Mouse (Mus musculus) embryonic facial prominence, embryonic 12.5 days (tissue): ENCODE measurements at regions not wholly inside any gene's neighbourhood (a gene's known extent, or its start where the extent isn't known, plus 50 kb on each side); places are given as distances from the start of the nearest gene placed in this dataset.

ENCODE experiments used
- ATAC-seq: fragments of 200-750 bp; cut with Nextera tagmentation; 2 replicates; pipeline ENCODE4 v1.8.0; 2017; ENCODE audit not compliant: insufficient number of reproducible peaks, insufficient read depth, low FRiP score, low TSS enrichment
- H3K27ac ChIP-seq: fragments of 300-500 bp; sonication (generic); 2 replicates; pipeline ENCODE4 v1.5.1; 2016; ENCODE audit warnings: mild to moderate bottlenecking
- H3K27me3 ChIP-seq: fragments of 300-500 bp; sonication (generic); 2 replicates; pipeline ENCODE4 v1.6.1; 2016; ENCODE audit warnings: mild to moderate bottlenecking, moderate library complexity
- H3K36me3 ChIP-seq: fragments of 300-500 bp; sonication (generic); 2 replicates; pipeline ENCODE4 v1.6.1; 2016; ENCODE audit warnings: mild to moderate bottlenecking
- H3K4me1 ChIP-seq: fragments of 300-500 bp; sonication (generic); 2 replicates; pipeline ENCODE4 v1.6.1; 2016
- H3K4me2 ChIP-seq: fragments of 300-500 bp; sonication (generic); replicated peaks from 2 replicates; pipeline ENCODE4 v1.6.1; 2016; ENCODE audit warnings: mild to moderate bottlenecking, moderate library complexity
- H3K4me3 ChIP-seq: fragments of 300-500 bp; sonication (generic); 2 replicates; pipeline ENCODE4 v1.5.1; 2016; ENCODE audit warnings: mild to moderate bottlenecking
- H3K9ac ChIP-seq: fragments of 300-500 bp; sonication (generic); 2 replicates; pipeline ENCODE4 v1.6.1; 2016; ENCODE audit warnings: mild to moderate bottlenecking, moderate library complexity
- H3K9me3 ChIP-seq: fragments of 300-500 bp; sonication (generic); 2 replicates; pipeline ENCODE4 v1.6.1; 2016; ENCODE audit warnings: mild to moderate bottlenecking, moderate library complexity
- WGBS: fragments of 180-500 bp; shearing (Covaris S2); methylation state at CpG from one replicate; pipeline ENCODE4 v1.1.7; 2016; 5-methylcytosine and 5-hydroxymethylcytosine counted together

DNA sequence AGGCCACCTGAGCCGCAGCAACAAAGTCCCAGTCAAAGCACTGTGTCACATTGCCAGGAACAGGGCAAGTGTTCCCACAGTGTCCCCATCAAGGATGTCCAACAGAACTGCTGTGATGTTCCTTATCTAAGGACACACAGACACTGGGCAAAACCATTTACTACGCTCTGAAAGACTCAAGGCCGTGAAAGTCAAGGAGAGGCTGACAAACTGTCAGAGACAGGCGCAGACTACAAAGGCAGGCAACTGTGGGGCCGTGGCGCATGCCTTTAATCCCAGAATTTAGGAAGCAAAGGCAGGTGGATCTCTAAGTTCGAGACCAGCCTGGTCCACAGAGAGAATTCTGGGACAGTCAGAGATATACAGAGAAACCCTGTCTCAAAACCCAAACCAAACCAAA, 96.8 kb upstream of the Slc22a12 start:
- no peaks in the 10 kb centered on the region for H3K4me1 ChIP-seq
- WGBS: 84% methylated on average over 7 of the region's 7 CpGs
- ATAC-seq: no peak

DNA sequence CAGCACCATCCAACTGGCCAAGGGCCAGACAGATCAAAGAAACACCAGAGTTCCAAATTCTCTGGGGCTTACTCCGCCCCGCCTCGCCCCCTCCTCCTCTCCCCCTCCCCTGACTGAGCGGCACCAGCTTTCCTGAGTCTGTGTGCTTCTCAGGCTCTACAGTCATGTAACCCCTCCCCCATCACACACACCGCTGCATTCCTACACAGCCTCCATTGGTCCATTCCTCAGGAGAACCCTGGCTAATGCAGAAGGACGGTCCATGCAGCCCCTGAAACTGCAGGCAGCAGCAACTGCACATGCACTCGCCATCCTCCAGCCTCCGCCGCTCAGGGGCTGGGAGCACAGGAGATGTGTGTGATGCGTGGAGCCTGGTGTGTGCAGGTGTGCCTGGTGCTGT, 90.6 kb upstream of the Slc22a12 start:
- no peaks in the 10 kb centered on the region for H3K36me3 ChIP-seq
- ATAC-seq: peak; percentile 52; the same call in 1 of the 2 replicates
- WGBS: 52% methylated on average over 10 of the region's 10 CpGs
- no peak overlapping the region for H3K4me2 ChIP-seq
- no peak overlapping the region for H3K4me3 ChIP-seq
- no peaks in the 10 kb centered on the region for H3K9me3 ChIP-seq
- no peaks in the 10 kb centered on the region for H3K4me1 ChIP-seq
- no peak overlapping the region for H3K9ac ChIP-seq
- no peaks in the 10 kb centered on the region for H3K27me3 ChIP-seq
- H3K27ac ChIP-seq: no peak overlapping the region

More for the DNA sequence above, 96.8 kb upstream of the Slc22a12 start:
- H3K27ac ChIP-seq: no peak overlapping the region
- H3K27me3 ChIP-seq: no peaks in the 10 kb centered on the region
- H3K4me2 ChIP-seq: no peak overlapping the region
- no peaks in the 10 kb centered on the region for H3K9me3 ChIP-seq
- no peak overlapping the region for H3K9ac ChIP-seq
- no peaks in the 10 kb centered on the region for H3K36me3 ChIP-seq
- no peak overlapping the region for H3K4me3 ChIP-seq

DNA sequence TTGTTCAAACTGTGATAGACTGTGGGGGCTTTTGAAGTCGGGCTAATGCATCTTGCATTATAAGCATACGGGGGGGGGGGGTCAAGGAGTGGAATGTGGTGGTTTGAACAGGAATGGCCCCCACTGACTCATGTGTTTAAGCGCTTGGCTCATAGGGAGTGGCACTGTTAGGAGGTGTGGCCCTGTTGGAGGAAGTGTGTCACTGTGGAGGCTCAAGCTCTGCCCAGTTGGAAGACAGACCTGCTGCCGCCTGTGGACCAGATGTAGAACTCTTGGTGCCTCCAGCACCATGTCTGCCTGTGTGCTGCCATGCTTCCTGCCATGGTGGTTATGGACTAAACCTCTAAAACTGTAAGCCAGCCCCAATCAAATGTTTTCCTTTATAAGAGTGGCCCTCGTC, 89.0 kb upstream of the Slc22a12 start:
- no peak for ATAC-seq
- H3K9me3 ChIP-seq: no peaks in the 10 kb centered on the region
- no peak overlapping the region for H3K27ac ChIP-seq
- no peak overlapping the region for H3K4me3 ChIP-seq
- no peaks in the 10 kb centered on the region for H3K27me3 ChIP-seq
- no peaks in the 10 kb centered on the region for H3K4me1 ChIP-seq
- no peaks in the 10 kb centered on the region for H3K36me3 ChIP-seq
- no peak overlapping the region for H3K9ac ChIP-seq
- H3K4me2 ChIP-seq: no peak overlapping the region
- WGBS: 81% methylated on average over 5 of the region's 5 CpGs

DNA sequence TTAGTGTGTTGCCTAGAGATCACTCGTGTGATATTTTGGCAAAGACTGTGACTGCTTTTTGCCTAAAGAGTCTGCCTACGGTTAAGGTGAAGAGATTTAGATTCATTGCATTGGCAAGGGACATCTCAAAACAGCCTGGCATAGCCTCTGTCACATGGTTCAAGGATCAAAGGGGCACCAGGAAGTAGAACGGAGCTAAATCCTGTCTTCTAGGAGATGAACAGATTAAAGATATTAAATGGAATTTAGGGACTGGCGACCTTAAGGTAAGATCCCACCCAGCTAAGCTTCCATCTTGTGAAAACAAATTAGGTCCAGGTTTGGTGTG, 87.7 kb upstream of the Slc22a12 start:
- no peak for ATAC-seq
- Histone ChIP-seq H3K9me3 (no peaks in the 10 kb centered on the region), H3K27ac (no peak overlapping the region), H3K4me2 (no peak overlapping the region), H3K4me1 (no peaks in the 10 kb centered on the region), H3K4me3 (no peak overlapping the region), H3K27me3 (no peaks in the 10 kb centered on the region), H3K36me3 (no peaks in the 10 kb centered on the region), H3K9ac (no peak overlapping the region)
- 72% methylated on average over 4 of the region's 4 CpGs for WGBS

DNA sequence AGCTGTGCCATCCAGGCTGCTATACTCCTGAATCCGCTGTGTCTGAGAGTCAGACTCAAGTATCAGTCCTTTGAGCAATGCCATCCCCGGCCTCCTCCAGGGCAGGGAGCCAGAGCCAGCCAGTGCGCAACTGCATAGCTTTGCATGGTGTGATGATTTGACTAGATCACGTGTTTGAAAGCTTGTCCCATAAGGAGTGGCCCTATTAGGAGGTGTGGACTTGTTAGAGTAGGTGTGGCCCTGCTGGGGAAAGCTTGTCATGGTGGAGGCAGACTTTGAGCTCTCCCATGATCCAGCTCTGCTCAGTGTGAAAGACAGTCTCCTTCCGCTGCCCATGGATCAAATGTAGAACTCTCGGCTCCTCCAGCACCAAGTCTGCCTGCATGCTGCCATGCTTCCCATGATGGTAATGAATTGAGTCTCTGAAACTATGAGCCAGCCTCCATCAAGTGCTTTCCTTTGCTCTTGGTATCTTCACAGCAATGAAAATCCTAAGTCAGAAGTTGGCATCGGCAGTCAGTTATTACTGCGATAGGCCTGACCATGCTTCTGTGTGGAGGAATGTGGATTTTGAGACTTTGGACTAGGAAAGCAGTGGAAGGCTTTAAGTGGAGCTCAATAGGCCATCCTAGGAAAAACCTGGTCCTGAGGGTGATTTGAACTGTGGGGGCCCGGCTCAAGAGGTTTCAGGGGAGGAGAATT, 87.2 kb upstream of the Slc22a12 start:
- Histone ChIP-seq H3K36me3 (no peaks in the 10 kb centered on the region), H3K4me3 (no peak overlapping the region), H3K9ac (no peak overlapping the region), H3K4me1 (no peaks in the 10 kb centered on the region), H3K9me3 (no peaks in the 10 kb centered on the region), H3K4me2 (no peak overlapping the region), H3K27ac (no peak overlapping the region), H3K27me3 (no peaks in the 10 kb centered on the region)
- ATAC-seq: no peak
- WGBS: 90% methylated on average over 9 of the region's 9 CpGs

DNA sequence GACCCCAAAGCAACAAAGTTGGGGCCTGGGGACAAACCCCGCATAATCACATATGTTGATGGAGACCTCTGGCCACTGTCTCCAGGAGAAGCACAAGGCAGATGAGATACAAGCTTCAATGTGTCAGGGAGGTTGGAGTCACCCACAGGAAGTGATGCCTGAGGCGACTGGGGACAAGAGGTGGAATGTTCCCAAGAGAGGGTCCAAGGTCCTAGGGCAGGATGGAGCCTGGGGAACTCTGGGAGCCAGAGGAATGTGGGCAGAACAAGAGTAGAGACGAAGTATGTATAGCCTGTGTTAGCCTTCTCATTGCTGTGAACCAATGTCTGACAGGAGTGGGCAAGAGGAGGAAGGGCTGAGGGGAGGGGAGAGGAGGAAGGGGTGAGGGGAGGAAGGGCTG, 82.7 kb upstream of the Slc22a12 start:
- Histone ChIP-seq H3K9ac (no peak overlapping the region), H3K9me3 (no peaks in the 10 kb centered on the region), H3K4me1 (no peaks in the 10 kb centered on the region), H3K4me3 (no peak overlapping the region), H3K27ac (no peak overlapping the region), H3K36me3 (no peaks in the 10 kb centered on the region), H3K4me2 (no peak overlapping the region), H3K27me3 (no peaks in the 10 kb centered on the region)
- WGBS: 55% methylated on average over 3 of the region's 3 CpGs
- no peak for ATAC-seq

DNA sequence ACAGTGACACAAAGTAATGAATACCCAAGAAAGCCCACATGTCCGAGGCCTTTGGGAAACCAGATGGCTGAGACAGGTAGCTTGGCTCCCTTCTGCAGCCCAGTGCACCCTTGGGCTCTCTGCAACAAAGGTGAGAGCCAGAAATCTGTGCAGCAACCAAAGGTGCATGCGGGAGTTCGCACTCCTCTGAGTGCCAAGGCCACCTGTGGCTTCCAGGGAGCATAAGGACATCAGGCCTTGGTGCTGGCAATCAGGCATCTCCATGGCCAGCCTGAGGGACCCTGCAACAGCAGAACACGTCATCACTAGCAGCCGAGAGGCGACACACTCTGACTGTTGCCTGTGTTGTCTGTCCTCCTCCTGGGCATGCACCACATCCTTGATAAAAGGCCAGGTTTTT, 78.2 kb upstream of the Slc22a12 start:
- Histone ChIP-seq H3K4me1 (no peaks in the 10 kb centered on the region), H3K4me3 (no peak overlapping the region), H3K36me3 (no peaks in the 10 kb centered on the region), H3K27ac (no peak overlapping the region), H3K4me2 (no peak overlapping the region), H3K9me3 (no peaks in the 10 kb centered on the region), H3K27me3 (no peaks in the 10 kb centered on the region), H3K9ac (no peak overlapping the region)
- ATAC-seq: no peak
- WGBS: 88% methylated on average over 6 of the region's 6 CpGs

DNA sequence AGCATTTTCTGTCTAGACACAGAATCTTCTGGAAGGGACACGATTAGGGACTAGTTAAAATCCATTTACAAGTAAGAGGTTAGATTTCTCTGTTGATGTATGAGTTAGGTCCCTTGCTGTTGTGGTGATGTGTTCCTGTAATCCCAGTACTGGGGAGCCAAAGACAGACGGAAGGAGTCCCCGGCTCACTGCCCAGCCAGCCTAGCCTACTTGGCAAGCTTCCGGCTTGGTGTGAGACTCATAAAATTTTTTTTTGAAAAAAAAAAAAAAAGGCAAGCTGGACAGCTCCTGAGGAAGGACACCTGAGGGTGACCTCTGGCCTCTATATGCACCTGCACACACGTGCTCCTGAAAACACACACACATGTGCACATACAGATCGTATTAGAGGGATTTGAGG, 76.7 kb upstream of the Slc22a12 start:
- Histone ChIP-seq H3K27ac (no peak overlapping the region), H3K4me3 (no peak overlapping the region), H3K9ac (no peak overlapping the region), H3K4me1 (no peaks in the 10 kb centered on the region), H3K4me2 (no peak overlapping the region), H3K36me3 (no peaks in the 10 kb centered on the region), H3K27me3 (no peaks in the 10 kb centered on the region), H3K9me3 (no peaks in the 10 kb centered on the region)
- ATAC-seq: no peak
- WGBS: 62% methylated on average over 6 of the region's 6 CpGs

DNA sequence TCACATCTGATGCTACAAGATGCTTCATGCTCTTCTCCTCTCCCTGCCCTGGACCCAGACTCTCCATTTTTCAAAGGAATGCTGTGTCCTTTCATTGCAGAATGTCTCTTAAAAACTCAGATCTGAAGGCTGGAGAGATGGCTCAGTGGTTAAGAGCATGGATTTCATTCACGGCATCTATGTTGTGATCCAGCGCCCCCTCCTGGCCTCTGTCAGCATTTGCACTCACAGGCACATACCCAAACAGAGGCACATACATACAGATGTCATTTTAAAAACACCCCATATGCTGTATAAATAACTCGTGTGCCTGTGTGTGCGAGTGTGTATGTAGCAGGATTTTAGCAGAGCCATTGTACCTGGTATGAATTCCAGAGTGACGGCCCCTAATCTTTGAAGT, 73.8 kb upstream of the Slc22a12 start:
- Histone ChIP-seq H3K4me2 (no peak overlapping the region), H3K27ac (no peak overlapping the region), H3K36me3 (no peaks in the 10 kb centered on the region), H3K9ac (no peak overlapping the region), H3K4me1 (no peaks in the 10 kb centered on the region), H3K27me3 (no peaks in the 10 kb centered on the region), H3K4me3 (no peak overlapping the region), H3K9me3 (no peaks in the 10 kb centered on the region)
- ATAC-seq: no peak
- 83% methylated on average over 5 of the region's 5 CpGs for WGBS

DNA sequence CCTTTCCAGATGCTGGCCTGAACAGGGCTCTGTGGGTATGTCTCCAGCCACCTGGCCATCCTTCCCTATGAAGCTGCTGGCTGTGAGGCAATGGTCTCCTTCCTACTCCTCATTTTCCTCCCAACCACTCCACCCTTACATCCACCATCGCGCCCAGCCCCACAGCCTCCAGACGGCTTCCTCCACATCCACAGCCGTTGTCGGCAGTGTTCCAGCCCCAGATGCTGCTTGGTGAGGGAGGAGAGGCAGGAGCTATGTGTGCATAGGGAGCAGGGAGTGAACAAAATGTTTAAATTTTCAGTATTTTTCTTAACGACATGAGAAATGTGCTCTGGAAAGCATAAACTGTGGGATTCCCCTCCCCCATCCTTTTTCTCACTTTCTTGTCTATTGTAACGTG, 69.6 kb upstream of the Slc22a12 start:
- H3K27me3 ChIP-seq: no peaks in the 10 kb centered on the region
- H3K4me2 ChIP-seq: no peak overlapping the region
- H3K4me1 ChIP-seq: no peaks in the 10 kb centered on the region
- no peak overlapping the region for H3K27ac ChIP-seq
- WGBS: 74% methylated on average over 7 of the region's 7 CpGs
- no peak overlapping the region for H3K4me3 ChIP-seq
- no peak for ATAC-seq
- H3K36me3 ChIP-seq: no peaks in the 10 kb centered on the region
- no peaks in the 10 kb centered on the region for H3K9me3 ChIP-seq
- no peak overlapping the region for H3K9ac ChIP-seq

DNA sequence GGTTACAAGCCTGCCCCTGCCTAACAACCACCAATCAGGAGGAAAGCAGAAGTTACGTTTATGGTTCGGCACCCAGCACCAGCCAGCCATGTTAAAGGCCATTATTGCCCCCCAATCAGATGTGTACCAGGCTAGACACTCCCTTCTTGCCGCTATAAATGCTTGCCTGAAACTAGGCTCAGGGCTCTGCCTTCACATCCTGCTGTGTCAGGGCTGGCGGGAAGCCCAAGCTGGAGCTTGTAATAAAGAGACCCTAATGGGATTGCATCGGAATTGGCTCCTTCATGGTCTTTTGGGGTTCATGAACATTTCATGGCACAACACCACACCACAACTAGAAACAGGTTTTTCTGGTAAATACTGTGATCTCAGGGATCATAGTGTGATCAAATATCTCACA, 69.1 kb upstream of the Slc22a12 start:
- Histone ChIP-seq H3K4me3 (no peak overlapping the region), H3K9ac (no peak overlapping the region), H3K27ac (no peak overlapping the region), H3K27me3 (no peaks in the 10 kb centered on the region), H3K9me3 (no peaks in the 10 kb centered on the region), H3K4me1 (no peaks in the 10 kb centered on the region), H3K4me2 (no peak overlapping the region), H3K36me3 (no peaks in the 10 kb centered on the region)
- ATAC-seq: no peak
- WGBS: 92% methylated on average over 5 of the region's 5 CpGs

DNA sequence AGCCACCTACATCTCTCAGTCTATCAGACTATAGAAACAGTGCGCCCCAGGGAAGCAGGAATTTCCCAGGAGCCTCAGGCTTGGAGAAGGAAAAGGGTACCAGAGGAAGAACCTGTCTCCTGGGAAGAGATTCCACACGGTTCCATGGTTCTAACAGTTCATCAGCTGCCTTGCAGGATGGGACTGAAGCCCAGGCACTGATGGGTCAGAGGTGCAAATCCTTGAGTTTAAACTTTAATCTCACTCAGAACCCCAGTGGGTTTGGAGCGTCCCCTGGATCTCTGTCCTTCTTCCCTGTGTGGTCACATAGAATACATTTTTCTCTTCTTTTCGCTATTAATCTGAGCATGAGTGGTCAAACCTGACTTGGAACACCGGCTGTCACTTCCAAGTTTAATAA, 67.9 kb upstream of the Slc22a12 start:
- no peak for ATAC-seq
- H3K9ac ChIP-seq: no peak overlapping the region
- H3K4me2 ChIP-seq: no peak overlapping the region
- 76% methylated on average over 5 of the region's 5 CpGs for WGBS
- H3K27me3 ChIP-seq: no peaks in the 10 kb centered on the region
- H3K9me3 ChIP-seq: no peaks in the 10 kb centered on the region
- H3K4me3 ChIP-seq: no peak overlapping the region
- no peaks in the 10 kb centered on the region for H3K36me3 ChIP-seq
- no peaks in the 10 kb centered on the region for H3K4me1 ChIP-seq
- H3K27ac ChIP-seq: no peak overlapping the region

DNA sequence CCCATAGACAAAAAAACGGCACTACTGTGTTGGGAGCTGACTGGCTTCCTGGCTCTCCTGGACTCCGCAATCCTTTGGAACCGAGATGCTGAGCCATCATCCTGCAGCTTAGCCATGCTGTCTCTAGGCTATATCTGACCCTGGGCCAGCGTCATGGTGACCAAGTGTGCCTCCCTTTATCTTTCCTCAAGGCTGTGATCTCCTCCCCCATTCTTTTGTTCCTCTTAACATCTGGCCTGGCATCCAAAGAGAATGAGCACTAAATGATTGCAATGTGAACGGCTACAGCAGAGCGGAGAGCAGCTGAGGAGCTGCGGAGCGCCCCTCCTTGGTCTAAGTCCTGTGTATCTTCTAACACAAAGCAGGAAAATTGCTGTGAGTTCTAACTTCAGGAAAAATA, 67.2 kb upstream of the Slc22a12 start:
- Histone ChIP-seq H3K27ac (no peak overlapping the region), H3K9ac (no peak overlapping the region)
- no peak for ATAC-seq

More for the DNA sequence above, 67.2 kb upstream of the Slc22a12 start:
- WGBS: 53% methylated on average over 8 of the region's 8 CpGs
- Histone ChIP-seq H3K4me3 (no peak overlapping the region), H3K4me1 (no peaks in the 10 kb centered on the region), H3K4me2 (no peak overlapping the region), H3K36me3 (no peaks in the 10 kb centered on the region), H3K9me3 (no peaks in the 10 kb centered on the region), H3K27me3 (no peaks in the 10 kb centered on the region)
